Mouse (Mus musculus) liver, adult 2 months (tissue): Measurements from ENCODE around the gene Prim2.

ENCODE experiments used
- CTCF ChIP-seq: fragments of 200-500 bp; IDR thresholded peaks from 2 replicates; pipeline ENCODE4 v1.5.1; 2011; ENCODE audit warnings: low read depth, low read length, control low read depth
- POLR2A ChIP-seq: fragments of 200-500 bp; IDR thresholded peaks from 2 replicates; pipeline ENCODE4 v1.6.1; 2011; ENCODE audit warnings: low read length, control low read depth; ENCODE audit not compliant: insufficient read depth; ENCODE audit errors: extremely low read depth

GRCm38 (mm10) chr1:33515124-33515523 lies 154.5 kb downstream of the Prim2 start:
- TF ChIP-seq CTCF, result no peak
- TF ChIP-seq POLR2A, result no peak
